Mouse (Mus musculus) testis, adult 2 months (tissue): Measurements from ENCODE around the gene Setx. TPM values are rescaled to one million over a fixed set of nuclear protein-coding genes. Genes with fewer than 3 reads are reported as not detected.
"Not testable (repeated sequence)": the region's sequence is repeated elsewhere in the genome, so short reads cannot be mapped to it uniquely, and the experiment has no call there.

Experiments used
- H3K27ac ChIP-seq: fragments of 200-500 bp; 2 replicates; pipeline ENCODE4 v1.5.1; 2012; ENCODE audit warnings: low read depth, low read length; ENCODE audit not compliant: control insufficient read depth, insufficient read depth
- H3K27me3 ChIP-seq: fragments of 200-500 bp; 2 replicates; pipeline ENCODE4 v1.6.1; 2012; ENCODE audit warnings: mild to moderate bottlenecking, low read length, moderate library complexity; ENCODE audit not compliant: control insufficient read depth, insufficient read depth
- H3K36me3 ChIP-seq: fragments of 200-500 bp; 2 replicates; pipeline ENCODE4 v1.6.1; 2012; ENCODE audit warnings: mild to moderate bottlenecking, low read length; ENCODE audit not compliant: control insufficient read depth, insufficient read depth
- H3K4me1 ChIP-seq: fragments of 200-500 bp; 2 replicates; pipeline ENCODE4 v1.6.1; 2012; ENCODE audit warnings: low read length; ENCODE audit not compliant: control insufficient read depth, insufficient read depth
- H3K4me3 ChIP-seq: fragments of 200-500 bp; 2 replicates; pipeline ENCODE4 v1.5.1; 2012; ENCODE audit warnings: low read depth, mild to moderate bottlenecking, low read length, moderate library complexity, mixed read lengths; ENCODE audit not compliant: control insufficient read depth
- CTCF ChIP-seq: fragments of 200-500 bp; IDR thresholded peaks from 2 replicates; pipeline ENCODE4 v1.5.1; 2012; ENCODE audit warnings: low read depth, mild to moderate bottlenecking, inconsistent platforms, low read length, moderate library complexity; ENCODE audit not compliant: control insufficient read depth, insufficient read depth, insufficient replicate concordance
- POLR2A ChIP-seq: fragments of 200-500 bp; IDR thresholded peaks from 2 replicates; pipeline ENCODE4 v1.6.1; 2012; ENCODE audit warnings: low read depth, mild to moderate bottlenecking, inconsistent platforms, low read length, moderate library complexity; ENCODE audit not compliant: control insufficient read depth
- polyA plus RNA-seq: library from polyadenylated mRNA; depleted of rRNA; stranded (reverse); fragments of >200 nt; gene quantifications from 2 replicates; pipeline ENCODE4 v1.2.3, GENCODE M21; 2012; rRNA removed

Setx gene
- 147 and 158 TPM in 2 replicates for polyA plus RNA-seq

DNA sequence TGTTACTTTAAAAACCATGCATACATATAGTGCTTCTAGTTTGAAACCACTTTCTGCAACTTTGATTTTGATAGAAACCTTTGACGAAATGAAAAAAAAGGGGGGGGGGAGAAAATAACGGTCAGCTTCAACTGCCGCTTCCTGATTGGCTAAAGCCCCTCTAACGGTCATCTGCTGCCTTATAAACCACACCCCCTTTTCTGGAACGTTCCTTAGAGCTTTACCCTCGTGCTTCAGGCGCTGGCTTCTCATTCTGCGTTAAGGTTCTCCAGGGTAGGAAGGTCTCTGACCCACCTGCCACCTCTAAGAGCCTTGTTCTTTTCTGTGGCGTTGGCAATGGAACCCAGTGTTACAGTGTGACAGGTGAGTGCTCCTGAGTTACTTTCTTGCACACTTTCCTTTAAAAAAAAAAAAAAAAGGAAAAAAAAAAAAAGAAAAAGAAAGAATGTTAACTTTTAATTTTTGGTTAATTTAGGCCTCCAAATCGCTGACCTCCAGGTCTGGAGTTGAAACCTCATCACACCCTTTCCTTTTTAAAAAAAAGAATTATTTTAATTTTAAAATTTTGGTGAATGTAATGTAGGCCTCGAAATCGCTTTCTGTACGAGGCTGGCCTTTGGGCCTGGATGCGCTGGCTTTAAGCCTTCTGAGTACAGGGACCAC, at the start of gene Setx:
Setx (plus strand) TSS at position 275 of the 663 bp plus-strand sequence.
- peak; percentile 85 for TF ChIP-seq POLR2A
- no peak for TF ChIP-seq CTCF
- H3K27me3 ChIP-seq, result no peaks in the 10 kb centered on the region
- no peaks in the 10 kb centered on the region; the same call in none of the 2 replicates for H3K4me1 ChIP-seq
- peak within 1 kb of the TSS; percentile 94 for H3K4me3 ChIP-seq
- H3K27ac ChIP-seq, result peak within 1 kb of the TSS; percentile 99
- H3K36me3 ChIP-seq, result peaks cover 4% of the 10 kb centered on the region

DNA sequence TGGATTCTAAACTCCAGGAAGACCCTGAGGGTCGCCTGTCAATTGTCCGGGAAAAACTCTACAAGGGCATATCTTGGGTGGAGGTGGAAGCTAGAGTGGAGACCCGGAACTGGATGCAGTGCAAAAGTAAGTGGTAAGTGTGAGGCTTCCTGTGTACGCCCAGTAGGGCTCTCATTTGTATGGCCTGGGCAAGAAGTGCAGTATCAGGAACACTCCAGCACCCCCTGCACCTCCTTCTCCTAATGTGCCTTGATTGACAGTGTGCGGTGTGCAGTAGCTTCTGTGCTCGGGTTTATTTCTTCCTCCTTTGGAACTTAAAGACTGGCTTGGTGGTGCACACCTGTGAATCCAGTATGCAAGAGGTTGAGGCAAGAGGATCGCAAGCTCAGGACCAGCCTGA, 49.3 kb upstream of the Setx start:
- H3K27ac ChIP-seq, result no peak overlapping the region
- H3K36me3 ChIP-seq, result peaks cover 10% of the 10 kb centered on the region
- H3K4me3 ChIP-seq, result no peak overlapping the region; the same call in 1 of the 2 replicates
- no peaks in the 10 kb centered on the region for H3K27me3 ChIP-seq
- H3K4me1 ChIP-seq, result no peaks in the 10 kb centered on the region
- TF ChIP-seq POLR2A (no peak), CTCF (no peak)

DNA sequence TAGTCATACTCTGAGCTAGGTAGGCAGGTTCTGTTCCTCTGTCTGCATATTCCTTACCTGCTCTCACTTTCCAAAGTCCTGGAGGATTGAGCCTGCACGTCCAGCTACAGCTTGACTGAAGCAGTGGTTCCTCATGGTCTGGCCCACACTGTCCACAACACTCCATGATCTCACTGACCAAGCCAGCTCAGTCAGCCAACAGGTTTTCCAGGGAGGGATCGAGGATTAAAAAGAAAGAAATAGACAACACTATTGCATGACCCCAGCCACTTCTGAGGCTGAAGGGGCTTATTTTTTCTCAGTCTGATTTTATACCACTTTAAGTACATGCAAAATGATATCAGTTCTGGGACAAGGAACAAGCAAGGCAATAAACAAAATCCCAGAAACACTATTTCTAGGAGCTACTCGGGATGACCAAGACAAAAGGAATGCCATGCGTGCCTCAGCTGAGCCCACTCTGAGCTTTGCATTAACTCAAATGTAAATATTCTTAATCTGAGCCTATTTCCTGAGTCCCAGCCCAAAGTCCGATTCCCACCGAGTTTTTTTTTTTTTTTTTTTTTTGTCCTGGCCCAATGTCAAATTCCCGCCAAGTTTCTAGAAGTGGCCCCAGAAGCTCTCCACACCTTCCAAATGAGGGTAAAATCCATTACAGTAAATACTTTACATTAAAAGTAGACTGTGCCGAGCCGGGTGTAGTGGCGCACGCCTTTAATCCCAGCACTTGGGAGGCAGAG, 48.5 kb upstream of the Setx start:
- Histone ChIP-seq H3K4me1 (no peaks in the 10 kb centered on the region), H3K27me3 (no peaks in the 10 kb centered on the region), H3K27ac (no peak overlapping the region), H3K36me3 (peaks cover 9% of the 10 kb centered on the region), H3K4me3 (no peak overlapping the region)
- no peak for TF ChIP-seq POLR2A
- no peak for TF ChIP-seq CTCF

DNA sequence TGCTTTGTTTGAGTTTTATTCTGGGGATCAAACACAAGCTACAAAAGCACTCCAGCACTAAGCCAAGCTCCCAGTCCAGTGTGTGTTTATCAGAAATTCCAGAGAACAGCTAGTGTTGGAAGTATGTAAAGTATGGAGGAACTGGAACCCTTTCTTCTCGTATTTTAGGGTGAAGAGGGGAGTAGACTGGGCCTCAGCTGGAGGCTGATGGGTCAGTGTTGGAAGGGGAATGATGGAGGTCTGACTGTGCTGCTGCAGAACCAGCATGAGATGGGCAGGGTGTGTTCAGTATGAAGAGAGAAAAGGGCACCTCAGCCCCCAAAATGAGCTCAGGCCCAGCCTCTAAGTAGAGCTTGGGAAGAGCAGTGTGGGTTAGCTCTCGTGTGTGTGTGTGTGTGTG, 47.8 kb upstream of the Setx start:
- no peak overlapping the region for H3K27ac ChIP-seq
- no peaks in the 10 kb centered on the region for H3K4me1 ChIP-seq
- peaks cover 10% of the 10 kb centered on the region for H3K36me3 ChIP-seq
- TF ChIP-seq CTCF, result no peak
- TF ChIP-seq POLR2A, result no peak
- no peaks in the 10 kb centered on the region for H3K27me3 ChIP-seq
- H3K4me3 ChIP-seq, result no peak overlapping the region

DNA sequence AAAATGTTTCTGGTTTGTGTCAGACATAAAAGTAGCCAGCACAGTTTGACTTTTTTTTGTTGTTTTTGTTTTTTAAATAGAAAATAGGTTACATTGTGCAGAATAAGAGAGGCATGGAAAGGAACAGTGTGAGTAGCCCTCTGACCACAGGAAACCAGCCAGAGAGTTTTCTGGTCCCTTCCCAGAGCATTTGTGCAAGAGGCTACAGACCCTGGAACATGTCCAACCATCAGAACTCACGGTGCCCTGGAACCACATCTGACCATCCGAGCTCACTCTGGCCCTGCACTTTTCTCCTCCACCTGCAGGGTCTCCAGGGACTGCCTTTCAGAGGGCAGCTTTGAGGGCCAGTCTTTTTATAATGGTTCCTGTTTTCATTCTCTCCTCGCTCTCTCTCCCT, 42.0 kb upstream of the Setx start:
- Histone ChIP-seq H3K36me3 (peaks cover 6% of the 10 kb centered on the region), H3K27ac (no peak overlapping the region), H3K4me1 (no peaks in the 10 kb centered on the region), H3K4me3 (no peak overlapping the region), H3K27me3 (no peaks in the 10 kb centered on the region)
- no peak for TF ChIP-seq POLR2A
- peak; percentile 13; the same call in 1 of the 2 replicates for TF ChIP-seq CTCF

DNA sequence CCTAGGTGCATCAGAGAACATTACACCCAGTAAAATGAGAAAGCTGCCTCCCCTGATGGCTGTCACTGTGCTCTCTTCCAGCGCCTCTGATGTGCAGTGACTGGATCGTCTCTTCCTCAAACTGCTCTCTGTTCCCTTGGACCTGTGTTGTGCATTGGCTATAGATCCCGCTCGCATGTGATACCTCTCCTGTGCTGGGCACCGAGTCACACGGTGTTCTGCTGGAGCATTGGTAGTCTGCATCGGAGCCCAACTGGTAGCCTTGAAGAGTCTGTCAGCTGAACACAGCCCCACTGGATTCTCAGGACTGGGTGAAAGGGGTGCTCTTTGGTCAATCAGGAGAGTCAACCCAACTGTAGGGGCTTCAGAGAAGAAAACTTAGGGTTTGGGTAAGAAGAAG, 38.0 kb upstream of the Setx start:
- TF ChIP-seq POLR2A (no peak), CTCF (no peak)
- peaks cover 6% of the 10 kb centered on the region for H3K36me3 ChIP-seq
- no peaks in the 10 kb centered on the region for H3K27me3 ChIP-seq
- no peak overlapping the region for H3K4me3 ChIP-seq
- H3K4me1 ChIP-seq, result no peaks in the 10 kb centered on the region
- H3K27ac ChIP-seq, result no peak overlapping the region

DNA sequence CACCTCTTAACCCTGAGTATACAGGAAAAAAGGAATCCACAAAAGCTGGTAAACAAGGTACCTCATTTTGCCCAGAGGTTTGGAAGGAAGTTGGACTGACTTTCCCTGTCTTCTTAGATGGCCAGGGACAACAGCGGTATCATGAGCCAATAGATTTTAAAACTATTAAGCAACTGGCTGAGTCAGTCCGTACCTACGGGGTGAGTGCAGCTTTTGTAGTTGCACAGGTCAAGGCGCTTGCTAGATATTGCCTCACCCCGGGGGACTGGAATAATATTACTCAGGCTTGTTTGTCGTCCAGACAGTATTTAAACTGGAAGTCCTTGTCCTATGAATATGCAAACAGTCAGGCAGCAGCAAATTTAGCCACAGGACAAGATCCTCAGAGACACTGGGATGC, 34.7 kb upstream of the Setx start:
- H3K4me1 ChIP-seq, H3K4me3 ChIP-seq, H3K27ac ChIP-seq, H3K27me3 ChIP-seq, H3K36me3 ChIP-seq: not testable (repeated sequence)

DNA sequence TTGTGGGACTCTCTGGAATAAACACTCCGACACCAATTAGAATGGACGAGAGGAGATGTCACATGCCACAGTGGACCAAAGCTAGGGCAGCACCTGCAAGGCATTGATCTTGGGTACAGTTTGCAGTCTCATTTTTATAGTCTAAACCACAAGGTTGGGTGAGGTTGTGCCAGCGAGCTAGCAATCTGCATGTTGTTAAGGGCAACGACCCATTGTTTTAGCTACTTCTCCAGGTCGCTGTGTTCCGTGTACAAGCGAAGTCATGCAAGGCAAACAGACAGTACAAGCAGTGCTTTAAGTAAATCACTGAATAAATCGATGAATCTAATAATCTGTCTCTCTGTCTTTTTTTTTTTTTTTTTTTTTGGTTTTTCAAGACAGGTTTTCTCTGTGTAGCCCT, 28.3 kb upstream of the Setx start:
- Histone ChIP-seq H3K27ac (no peak overlapping the region), H3K27me3 (no peaks in the 10 kb centered on the region), H3K36me3 (no peaks in the 10 kb centered on the region), H3K4me3 (no peak overlapping the region), H3K4me1 (peaks cover 11% of the 10 kb centered on the region)
- TF ChIP-seq CTCF (no peak), POLR2A (no peak)
